Mouse (Mus musculus) v-Abl transformed pro-B cells (cell line): Measurements from ENCODE around the gene Rhbdl1.

ENCODE experiments used
- in situ Hi-C, 2 experiments: fragments of 400-800 bp; cut with MboI; formaldehyde crosslinking; loops; one replicate each; pipeline ENCODE4 v1.15.1; 2025; ENCODE audit not compliant: unreplicated experiment in 2 of 2

Rhbdl1 gene

DNA sequence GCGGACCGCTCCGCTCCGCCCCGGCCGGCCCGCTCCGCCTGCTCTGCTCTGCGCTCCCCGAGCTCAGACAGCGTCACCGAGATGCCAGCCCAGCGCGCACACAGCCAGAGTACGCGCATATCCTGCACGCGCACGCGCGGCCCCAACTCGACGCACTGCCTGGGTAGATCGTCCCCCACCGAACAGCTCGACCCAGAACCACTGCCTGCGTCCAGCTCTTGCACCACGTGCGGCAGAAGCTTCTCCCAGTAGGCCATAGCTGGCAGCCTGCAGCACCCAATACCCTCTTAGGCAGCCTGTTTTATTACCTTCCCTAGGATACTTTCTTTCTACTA lies at the start of gene Rhbdl1:
TSS of gene Rhbdl1 (minus strand) at position 220 of the 335 bp plus-strand sequence.
- in situ Hi-C loops = loop anchor here in 1 of 2 experiments (5.0 kb wide), 1 partner anchor 35 kb away; no protein-coding TSS in a partner anchor

DNA sequence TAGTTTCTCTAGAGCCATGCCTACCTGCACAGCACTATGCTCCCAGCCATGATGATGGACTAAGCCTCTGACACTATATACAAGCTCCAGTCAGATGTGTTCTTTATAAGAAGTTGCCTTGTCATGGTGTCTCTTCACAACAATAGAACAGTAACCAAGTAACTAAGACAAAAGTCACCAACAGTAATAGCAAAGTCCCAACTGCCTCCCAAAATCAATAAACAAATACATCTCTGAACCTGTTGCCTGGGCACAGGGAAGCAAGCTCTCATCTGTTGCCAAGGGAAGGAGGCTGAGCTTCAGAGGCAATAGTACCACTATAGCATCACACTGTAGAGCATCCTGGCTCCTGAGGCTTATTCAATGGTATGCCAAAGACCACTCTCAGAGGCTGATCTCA lies 49.7 kb upstream of the Rhbdl1 start:
- in situ Hi-C loops = loop anchor here in 1 of 2 experiments (10.0 kb wide), 1 partner anchor 208 kb away; the partner anchor contains the start of genes Decr2 and Nme4

- in situ Hi-C loops = loop anchor here in 1 of 2 experiments (10.0 kb wide), 1 partner anchor 209 kb away; the partner anchor contains the start of genes Decr2 and Nme4
Observed at GRCm38 (mm10) chr17:25885636-25886035, 48.5 kb upstream of the Rhbdl1 start.

GRCm38 (mm10) chr17:25883824-25884223 lies 46.7 kb upstream of the Rhbdl1 start:
- in situ Hi-C loops = loop anchor here in 1 of 2 experiments (10.0 kb wide), 1 partner anchor 211 kb away; the partner anchor contains the start of genes Decr2 and Nme4

DNA sequence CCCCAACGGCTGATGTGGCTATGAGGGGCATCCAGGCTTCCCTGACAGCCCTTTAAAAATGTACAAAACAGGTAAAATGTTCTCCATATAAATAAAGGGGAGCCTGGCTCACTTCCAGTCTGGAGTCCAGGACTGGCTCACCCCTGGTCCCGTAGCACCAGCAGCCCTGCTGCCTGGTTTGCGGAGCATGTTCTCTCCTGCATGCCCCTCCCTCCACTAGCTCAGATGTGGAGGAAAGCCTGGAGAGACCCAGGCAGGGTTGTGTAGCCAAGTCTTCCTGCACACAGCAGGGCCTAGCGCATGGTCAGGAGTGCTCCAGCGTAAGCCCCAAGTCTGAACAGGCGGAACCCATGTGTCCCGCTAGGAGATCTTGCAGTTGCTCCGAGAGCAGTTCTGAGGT lies 46.2 kb upstream of the Rhbdl1 start:
- in situ Hi-C loops = loop anchor here in 1 of 2 experiments (10.0 kb wide), 1 partner anchor 212 kb away; the partner anchor contains the start of genes Decr2 and Nme4

DNA sequence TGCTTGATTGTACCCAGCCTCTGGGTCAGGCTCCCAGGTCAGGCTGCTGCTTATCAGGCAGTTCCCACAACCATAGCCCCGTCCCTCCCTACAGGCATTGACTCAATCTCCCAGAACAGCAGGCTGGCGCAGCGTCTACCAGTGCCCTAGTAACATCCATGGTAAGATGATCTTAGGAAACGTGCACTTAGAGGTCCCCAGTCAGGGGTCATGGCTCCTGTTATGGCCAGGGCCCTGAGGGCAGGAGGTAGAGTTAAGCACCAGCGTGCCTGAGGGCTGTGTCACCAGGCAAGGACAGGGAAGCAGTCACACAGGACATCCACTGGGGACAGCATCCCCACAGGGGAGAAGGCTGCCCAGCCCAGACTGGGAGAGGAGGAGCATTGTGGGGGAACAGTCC lies 45.2 kb upstream of the Rhbdl1 start:
- in situ Hi-C loops = loop anchor here in 1 of 2 experiments (10.0 kb wide), 1 partner anchor 212 kb away; the partner anchor contains the start of genes Decr2 and Nme4

GRCm38 (mm10) chr17:25881691-25882090 lies 44.6 kb upstream of the Rhbdl1 start:
- in situ Hi-C loops = loop anchor here in 1 of 2 experiments (10.0 kb wide), 1 partner anchor 213 kb away; the partner anchor contains the start of genes Decr2 and Nme4

DNA sequence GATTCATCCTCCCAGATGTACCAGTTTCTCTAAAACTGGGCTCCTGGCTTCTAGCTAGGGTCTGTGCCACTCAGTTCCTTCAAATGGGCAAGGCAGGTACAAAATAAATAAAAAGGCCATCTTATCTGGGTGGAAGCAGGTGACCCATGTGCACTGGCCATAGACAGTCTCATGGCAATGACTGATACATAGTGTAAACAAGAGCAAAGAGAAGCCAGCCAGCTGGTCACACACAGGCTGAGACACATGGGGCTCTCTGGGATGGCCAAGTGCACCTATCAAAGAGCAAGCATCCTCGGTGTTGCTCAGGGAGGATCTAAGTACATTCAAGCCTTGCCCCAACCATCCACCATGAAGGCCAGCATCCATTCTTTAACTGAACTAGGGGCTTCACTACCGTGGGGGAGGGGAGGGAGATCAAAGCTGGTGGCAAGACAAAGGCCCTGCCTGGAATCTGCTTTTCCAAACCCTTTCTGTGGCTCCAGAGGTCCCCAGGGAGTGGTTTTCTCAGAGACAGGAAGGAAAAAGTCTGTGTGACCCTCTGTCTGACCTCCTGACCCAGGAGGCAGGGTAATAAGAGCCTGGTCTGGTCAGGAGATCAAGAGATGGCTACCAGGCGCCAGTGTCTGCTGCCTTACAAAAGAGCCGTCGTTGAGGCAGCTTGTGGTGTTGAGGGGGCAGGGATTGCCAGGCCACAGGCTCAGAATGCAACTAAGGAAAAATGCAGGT lies 44.0 kb upstream of the Rhbdl1 start:
- in situ Hi-C loops = loop anchor here in 1 of 2 experiments (10.0 kb wide), 1 partner anchor 214 kb away; the partner anchor contains the start of genes Decr2 and Nme4

DNA sequence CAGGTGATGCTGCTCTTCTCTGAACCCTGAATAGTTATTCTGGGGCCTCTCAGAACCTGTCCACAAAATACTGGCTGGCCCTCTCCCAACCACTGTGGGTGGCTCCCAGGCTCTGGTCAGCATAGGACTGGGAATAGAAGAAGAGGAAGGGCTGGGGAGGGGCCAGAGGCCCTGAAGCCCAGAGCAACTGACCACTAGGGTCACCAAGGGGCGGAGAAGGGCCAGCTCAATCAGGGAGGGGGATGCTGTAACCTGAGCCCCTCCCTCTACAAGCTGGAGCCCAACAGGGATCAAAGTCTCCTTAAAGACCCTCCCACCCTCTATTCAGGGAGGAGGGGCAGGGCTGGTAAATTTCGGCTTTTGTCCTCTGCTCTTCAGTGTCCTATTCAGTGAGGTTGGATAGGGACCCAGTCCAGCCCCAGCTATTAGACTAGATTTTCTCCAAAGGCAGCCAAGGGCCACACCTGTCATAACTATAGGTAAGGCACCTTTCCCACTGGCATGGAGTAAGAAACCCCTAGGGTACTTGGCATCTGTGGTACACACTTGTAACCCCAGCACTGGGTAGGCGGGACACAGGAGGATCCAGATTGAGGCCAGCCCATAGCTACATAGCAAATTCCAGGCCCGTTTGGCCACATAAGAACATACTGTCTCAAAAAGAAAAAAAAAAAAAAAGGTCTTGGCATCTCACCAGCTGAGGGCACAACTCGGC lies 43.3 kb upstream of the Rhbdl1 start, which contains the start of gene Wfikkn1:
TSS of gene Wfikkn1 (minus strand) at position 663 of the 715 bp plus-strand sequence.
- in situ Hi-C loops = loop anchor here in 1 of 2 experiments (10.0 kb wide), 1 partner anchor 214 kb away; the partner anchor contains the start of genes Decr2 and Nme4

DNA sequence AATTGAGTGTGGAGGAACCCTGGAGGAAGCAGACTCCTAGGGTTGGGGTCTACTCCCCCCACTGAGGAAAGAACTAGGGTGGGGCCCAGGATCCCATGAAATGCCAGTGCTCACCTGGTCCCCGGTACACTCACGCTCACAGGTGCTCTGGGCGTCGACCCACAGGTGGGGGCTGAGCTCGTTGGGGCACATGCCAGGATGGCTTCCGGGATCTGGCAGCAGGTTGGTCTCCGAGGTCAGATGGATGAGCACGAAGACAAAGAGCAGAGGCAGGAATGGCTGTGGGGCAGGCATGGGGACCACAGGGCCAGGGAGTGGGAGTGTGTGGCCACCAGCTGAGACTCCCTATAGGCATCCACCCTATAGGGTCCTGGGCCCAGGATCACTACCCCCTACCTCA lies 42.7 kb upstream of the Rhbdl1 start:
- in situ Hi-C loops = loop anchor here in 1 of 2 experiments (10.0 kb wide), 1 partner anchor 215 kb away; the partner anchor contains the start of genes Decr2 and Nme4

- in situ Hi-C loops = no loop called here
Observed at GRCm38 (mm10) chr17:25879261-25879660, 42.2 kb upstream of the Rhbdl1 start.

DNA sequence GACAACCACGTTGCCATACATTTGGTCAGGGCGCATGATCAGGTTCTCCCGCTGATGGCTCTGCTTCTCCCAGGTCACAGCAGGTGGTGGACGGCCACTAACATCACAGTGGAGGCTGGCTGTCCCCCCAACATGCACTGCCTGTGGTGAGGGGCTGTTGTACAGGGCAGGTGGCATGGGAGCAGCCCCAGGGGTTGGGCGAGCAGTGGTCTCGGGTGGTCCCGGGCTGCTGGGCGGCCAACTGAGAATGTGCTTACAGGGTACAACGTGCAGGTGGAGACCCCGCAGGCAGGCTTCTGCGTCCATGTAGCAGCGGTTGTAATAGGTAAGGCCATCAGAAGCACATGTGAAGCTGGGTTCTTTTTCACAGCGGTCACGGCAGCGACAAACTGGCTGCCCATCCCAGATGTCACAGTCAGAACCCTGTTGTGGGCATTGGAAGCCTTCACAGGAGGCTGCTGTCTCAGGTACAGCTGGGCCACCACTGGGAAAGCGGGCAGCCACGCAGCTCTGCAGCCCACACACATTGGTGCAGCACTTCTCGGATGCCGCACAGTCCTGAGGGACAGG lies 41.6 kb upstream of the Rhbdl1 start:
- in situ Hi-C loops = no loop called here

- in situ Hi-C loops = no loop called here
Observed at GRCm38 (mm10) chr17:25877741-25878610, 40.9 kb upstream of the Rhbdl1 start.

GRCm38 (mm10) chr17:25877025-25877424 lies 39.9 kb upstream of the Rhbdl1 start:
- in situ Hi-C loops = no loop called here

- in situ Hi-C loops = no loop called here
Observed at GRCm38 (mm10) chr17:25876347-25876915, 39.3 kb upstream of the Rhbdl1 start.

DNA sequence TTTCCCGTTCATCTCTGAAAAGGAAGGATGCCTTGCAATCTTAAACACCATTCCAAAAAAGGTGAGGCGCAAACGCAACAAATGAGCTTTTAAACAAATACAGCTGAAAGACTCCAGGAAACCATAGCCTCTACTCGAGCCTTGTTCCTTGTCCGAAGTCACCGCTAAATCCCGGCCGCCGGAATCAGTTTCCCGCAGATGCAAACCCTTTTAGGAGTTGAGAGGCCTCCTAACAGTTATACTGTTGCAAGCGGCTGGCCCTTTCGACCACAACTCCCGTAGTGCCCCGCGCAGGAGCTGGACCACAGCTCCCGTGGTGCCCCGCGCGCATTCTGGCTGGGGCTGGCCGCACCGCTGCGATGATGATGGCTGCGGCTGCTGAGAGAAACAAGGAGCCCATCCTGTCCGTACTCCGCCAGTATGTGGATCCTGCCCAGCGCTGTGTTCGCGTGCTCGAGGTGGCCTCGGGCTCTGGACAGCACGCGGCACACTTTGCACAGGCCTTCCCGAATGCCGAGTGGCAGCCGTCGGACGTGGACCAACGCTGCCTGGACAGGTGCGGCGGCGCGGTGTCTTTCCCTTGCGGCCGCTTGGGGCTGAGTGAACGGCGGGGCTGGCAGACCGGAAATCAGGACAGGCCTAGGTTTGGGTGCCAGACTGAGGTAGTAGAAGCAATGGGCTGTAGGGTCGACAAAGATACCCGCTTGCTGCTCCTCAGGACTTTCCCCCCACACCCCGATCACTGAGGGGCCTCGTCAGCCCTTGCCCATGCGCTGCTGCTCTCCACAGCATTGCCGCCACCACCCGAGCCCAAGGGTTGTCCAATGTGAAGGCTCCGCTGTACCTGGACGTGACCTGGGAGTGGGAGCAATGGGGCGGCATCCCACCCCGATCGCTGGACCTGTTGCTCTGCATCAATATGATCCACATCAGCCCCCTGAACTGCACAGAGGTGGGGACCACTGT lies 38.4 kb upstream of the Rhbdl1 start:
- in situ Hi-C loops = no loop called here

GRCm38 (mm10) chr17:25874721-25875170 lies 37.7 kb upstream of the Rhbdl1 start, which contains the start of gene Mettl26:
Mettl26 (plus strand) TSS chr17:25875074.
- in situ Hi-C loops = loop anchor here in 1 of 2 experiments (5.0 kb wide), 1 partner anchor 37 kb away; the partner anchor contains the start of gene Rhbdl1
